Mouse (Mus musculus) embryonic facial prominence, embryonic 15.5 days (tissue): Measurements from ENCODE around the gene Mprip. TPM values are rescaled to one million over a fixed set of nuclear protein-coding genes. Genes with fewer than 3 reads are reported as not detected.
A peak's percentile ranks its signal among the peaks of the same experiment; 100 is the strongest.
"Not testable (repeated sequence)": the region's sequence is repeated elsewhere in the genome, so short reads cannot be mapped to it uniquely, and the experiment has no call there.

Experiments
- ATAC-seq: fragments of 200-750 bp; cut with Nextera tagmentation; 2 replicates; pipeline ENCODE4 v1.8.0; 2017; ENCODE audit warnings: low read depth, moderate TSS enrichment; ENCODE audit not compliant: insufficient number of reproducible peaks, low FRiP score, low TSS enrichment
- H3K27ac ChIP-seq: fragments of 300-500 bp; sonication (generic); replicated peaks from 2 replicates; pipeline ENCODE4 v1.5.1; 2015; ENCODE audit warnings: mild to moderate bottlenecking, inconsistent platforms
- H3K27me3 ChIP-seq: fragments of 300-500 bp; sonication (generic); 2 replicates; pipeline ENCODE4 v1.6.1; 2015; ENCODE audit warnings: inconsistent platforms
- H3K36me3 ChIP-seq: fragments of 300-500 bp; sonication (generic); 2 replicates; pipeline ENCODE4 v1.6.1; 2015; ENCODE audit warnings: mild to moderate bottlenecking, inconsistent platforms
- H3K4me1 ChIP-seq: fragments of 300-500 bp; sonication (generic); 2 replicates; pipeline ENCODE4 v1.6.1; 2015; ENCODE audit warnings: inconsistent platforms
- H3K4me2 ChIP-seq: fragments of 300-500 bp; sonication (generic); replicated peaks from 2 replicates; pipeline ENCODE4 v1.6.1; 2015; ENCODE audit warnings: mild to moderate bottlenecking, inconsistent platforms
- H3K4me3 ChIP-seq: fragments of 300-500 bp; sonication (generic); replicated peaks from 2 replicates; pipeline ENCODE4 v1.5.1; 2015; ENCODE audit warnings: mild to moderate bottlenecking, inconsistent platforms
- H3K9ac ChIP-seq: fragments of 300-500 bp; sonication (generic); 2 replicates; pipeline ENCODE4 v1.6.1; 2015; ENCODE audit warnings: inconsistent platforms
- H3K9me3 ChIP-seq: fragments of 300-500 bp; sonication (generic); replicated peaks from 2 replicates; pipeline ENCODE4 v1.6.1; 2016; ENCODE audit warnings: inconsistent platforms
- WGBS: fragments of 180-500 bp; shearing (Covaris S2); methylation state at CpG from one replicate; pipeline ENCODE4 v1.1.7; 2015; 5-methylcytosine and 5-hydroxymethylcytosine counted together
- polyA plus RNA-seq: library from polyadenylated mRNA; unstranded; fragments of >200 nt; fragmentation: Nextera tagmentation; extraction: Ambion mirVana; gene quantifications from 2 replicates; pipeline ENCODE4 v1.2.1, GENCODE M21; 2015

The Mprip gene
- polyA plus RNA-seq, 1 experiment from 2014 or later: 66.9 TPM

DNA sequence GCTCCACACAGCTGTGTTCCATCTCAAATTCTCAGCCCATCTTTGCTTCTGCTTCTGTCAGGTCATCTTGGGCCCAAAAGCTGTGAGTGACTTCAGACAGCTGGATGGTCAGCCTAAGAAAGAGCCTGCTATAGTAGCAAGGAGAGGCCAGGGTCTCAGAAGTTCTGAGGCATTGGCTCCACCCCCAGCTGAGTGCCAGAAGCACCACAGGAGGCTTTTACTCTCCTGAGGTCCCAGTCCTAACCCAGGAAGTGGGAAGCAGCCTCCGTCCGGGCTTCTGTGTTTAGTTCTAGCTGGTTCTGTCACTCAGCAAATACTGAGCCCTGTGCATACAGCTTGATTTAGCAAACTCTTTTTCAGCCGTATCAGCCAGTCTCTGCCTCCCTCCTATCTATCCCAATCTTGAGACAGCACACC is 54.3 kb downstream of the Mprip start:
- WGBS: 68% methylated on average over 3 of the region's 3 CpGs
- no peak overlapping the region for H3K27ac ChIP-seq
- H3K4me3 ChIP-seq: no peak overlapping the region
- 0 out of 2 replicates have a peak, but pooled peaks cover 10% of the 10 kb centered on the region for H3K4me1 ChIP-seq
- H3K36me3 ChIP-seq: no peaks in the 10 kb centered on the region
- no peak overlapping the region for H3K4me2 ChIP-seq
- H3K27me3 ChIP-seq: no peaks in the 10 kb centered on the region
- H3K9ac ChIP-seq: no peak overlapping the region
- no peaks in the 10 kb centered on the region for H3K9me3 ChIP-seq
- ATAC-seq: no peak

DNA sequence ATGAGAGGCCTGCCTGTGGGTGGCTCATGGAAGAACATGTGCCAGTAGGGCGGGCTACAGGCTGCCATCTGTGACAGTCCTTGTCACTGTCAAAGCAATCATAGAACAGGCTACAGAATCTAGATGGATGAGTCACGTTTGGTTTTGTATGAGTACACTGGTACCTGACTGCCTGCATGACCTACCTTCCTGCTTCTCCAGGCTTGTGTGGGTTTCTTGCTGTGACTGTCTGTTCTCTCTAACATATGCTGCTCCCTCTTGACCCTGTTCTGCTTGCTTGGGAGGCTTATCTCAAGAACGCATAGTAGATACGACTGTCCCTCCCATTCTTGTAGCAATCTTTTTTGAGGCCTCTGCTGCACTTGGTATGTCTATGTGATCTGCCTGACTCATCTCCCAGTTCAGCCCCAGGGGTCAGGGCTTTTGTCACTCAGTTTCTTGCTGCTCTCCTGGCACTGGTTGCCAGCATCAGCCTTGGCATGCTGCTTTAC is 56.7 kb downstream of the Mprip start:
- 0 out of 2 replicates have a peak, but pooled peaks cover 10% of the 10 kb centered on the region for H3K4me1 ChIP-seq
- no peaks in the 10 kb centered on the region for H3K9me3 ChIP-seq
- H3K36me3 ChIP-seq: no peaks in the 10 kb centered on the region
- WGBS: 75% methylated on average over 4 of the region's 4 CpGs
- no peak for ATAC-seq
- H3K9ac ChIP-seq: no peak overlapping the region
- H3K4me3 ChIP-seq: no peak overlapping the region
- H3K4me2 ChIP-seq: no peak overlapping the region
- no peak overlapping the region for H3K27ac ChIP-seq
- no peaks in the 10 kb centered on the region for H3K27me3 ChIP-seq

DNA sequence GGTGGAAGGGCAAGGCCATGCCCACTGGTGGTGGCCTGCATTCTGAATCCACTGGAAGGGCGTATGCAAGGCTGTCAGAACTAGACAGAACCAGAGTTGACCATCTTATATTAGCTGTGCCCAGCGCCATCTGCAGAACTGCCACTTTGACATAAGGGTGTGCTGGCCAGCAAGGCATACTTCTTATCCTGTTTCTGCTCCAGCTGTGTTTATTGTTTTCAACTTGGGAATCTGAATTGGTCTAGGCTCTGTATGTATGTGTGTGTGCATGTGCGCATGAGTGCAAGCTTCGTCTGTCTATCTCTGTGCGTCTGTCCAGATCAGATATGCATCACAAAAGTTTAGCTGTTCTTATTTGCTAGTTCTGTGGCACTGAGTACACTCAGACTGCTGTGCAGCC is 58.1 kb downstream of the Mprip start:
- Histone ChIP-seq H3K4me2 (no peak overlapping the region), H3K27ac (no peak overlapping the region), H3K4me1 (0 out of 2 replicates have a peak, but pooled peaks cover 10% of the 10 kb centered on the region), H3K4me3 (no peak overlapping the region), H3K27me3 (no peaks in the 10 kb centered on the region), H3K9me3 (no peaks in the 10 kb centered on the region), H3K36me3 (no peaks in the 10 kb centered on the region), H3K9ac (no peak overlapping the region)
- WGBS: 86% methylated on average over 5 of the region's 5 CpGs
- no peak for ATAC-seq

DNA sequence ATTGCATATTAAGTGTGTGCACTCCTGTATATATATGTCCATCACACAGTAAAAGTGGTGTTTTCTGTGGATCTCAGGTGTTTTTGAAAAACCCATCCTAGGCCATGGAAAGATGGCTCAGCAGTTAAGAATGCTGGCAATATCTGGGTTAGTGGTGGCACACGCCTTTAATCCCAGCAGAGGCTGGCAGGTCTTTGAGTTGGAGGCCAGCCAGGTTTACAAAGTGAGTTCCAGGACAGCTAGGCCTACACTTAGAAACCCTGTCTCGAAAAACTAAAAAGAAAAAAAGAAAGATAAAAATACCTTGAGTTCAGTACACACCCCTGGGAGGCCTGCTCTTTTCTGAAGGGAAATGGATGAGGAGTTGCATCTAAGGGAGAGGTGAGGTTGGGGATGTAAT is 60.3 kb downstream of the Mprip start:
- 51% methylated on average over 2 of the region's 2 CpGs for WGBS
- H3K27me3 ChIP-seq: no peaks in the 10 kb centered on the region
- no peaks in the 10 kb centered on the region for H3K36me3 ChIP-seq
- no peak overlapping the region for H3K27ac ChIP-seq
- no peak overlapping the region for H3K9ac ChIP-seq
- H3K4me2 ChIP-seq: no peak overlapping the region
- H3K9me3 ChIP-seq: no peaks in the 10 kb centered on the region
- H3K4me3 ChIP-seq: no peak overlapping the region
- 0 out of 2 replicates have a peak, but pooled peaks cover 10% of the 10 kb centered on the region for H3K4me1 ChIP-seq
- ATAC-seq: no peak; the same call in 1 of the 2 replicates

DNA sequence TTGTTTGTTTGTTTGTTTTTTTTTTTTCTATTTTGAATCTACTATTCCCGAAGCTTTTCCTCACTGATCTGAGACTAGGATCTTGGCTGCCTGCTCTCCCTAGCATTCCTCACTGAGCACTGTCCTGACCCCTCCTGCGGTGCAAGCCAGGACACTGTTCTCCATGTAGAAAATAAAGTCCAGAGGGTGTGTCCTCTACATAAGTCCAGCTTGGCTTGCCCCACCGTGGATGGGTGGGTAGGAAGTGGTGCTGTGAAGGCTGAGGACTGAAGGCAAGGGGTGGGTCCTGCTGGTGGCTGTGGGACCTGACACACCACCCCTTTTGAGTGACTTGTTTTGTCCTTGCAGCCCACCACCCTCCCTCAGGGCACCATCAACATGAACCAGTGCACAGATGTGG is 66.1 kb downstream of the Mprip start:
- Histone ChIP-seq H3K4me2 (no peak overlapping the region), H3K4me3 (no peak overlapping the region), H3K27ac (no peak overlapping the region), H3K36me3 (peaks cover 26% of the 10 kb centered on the region), H3K9me3 (no peaks in the 10 kb centered on the region), H3K9ac (no peak overlapping the region), H3K27me3 (no peaks in the 10 kb centered on the region), H3K4me1 (peaks cover 4% of the 10 kb centered on the region; the same call in 1 of the 2 replicates)
- no peak for ATAC-seq
- WGBS: 79% methylated on average over 3 of the region's 3 CpGs

DNA sequence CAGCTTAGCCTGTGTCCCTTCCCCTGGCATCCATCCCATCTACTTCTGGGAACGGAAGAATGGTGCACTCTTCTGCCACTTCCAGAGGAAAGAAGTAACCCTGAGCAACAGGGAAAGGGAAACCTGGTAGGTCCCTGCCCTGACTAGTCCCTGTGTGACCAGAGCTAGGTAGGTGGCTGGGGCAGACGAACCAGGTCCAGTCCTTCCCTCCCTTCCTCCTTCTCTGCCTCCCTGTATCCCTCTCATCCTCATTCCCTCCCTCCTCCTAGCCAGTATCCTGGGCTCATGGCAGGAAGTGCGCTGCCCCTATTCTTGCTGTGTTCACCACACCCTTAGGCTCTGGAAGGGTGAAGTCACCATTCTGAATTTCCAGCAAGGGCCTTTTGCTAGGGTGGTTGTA is 70.7 kb downstream of the Mprip start:
- Histone ChIP-seq H3K4me2 (no peak overlapping the region), H3K4me3 (no peak overlapping the region), H3K36me3 (peaks cover 45% of the 10 kb centered on the region), H3K27ac (peak overlapping the region; percentile 80), H3K9me3 (no peaks in the 10 kb centered on the region), H3K4me1 (peaks cover 16% of the 10 kb centered on the region; the same call in 1 of the 2 replicates), H3K9ac (no peak overlapping the region), H3K27me3 (no peaks in the 10 kb centered on the region)
- no peak for ATAC-seq
- 72% methylated on average over 3 of the region's 3 CpGs for WGBS

DNA sequence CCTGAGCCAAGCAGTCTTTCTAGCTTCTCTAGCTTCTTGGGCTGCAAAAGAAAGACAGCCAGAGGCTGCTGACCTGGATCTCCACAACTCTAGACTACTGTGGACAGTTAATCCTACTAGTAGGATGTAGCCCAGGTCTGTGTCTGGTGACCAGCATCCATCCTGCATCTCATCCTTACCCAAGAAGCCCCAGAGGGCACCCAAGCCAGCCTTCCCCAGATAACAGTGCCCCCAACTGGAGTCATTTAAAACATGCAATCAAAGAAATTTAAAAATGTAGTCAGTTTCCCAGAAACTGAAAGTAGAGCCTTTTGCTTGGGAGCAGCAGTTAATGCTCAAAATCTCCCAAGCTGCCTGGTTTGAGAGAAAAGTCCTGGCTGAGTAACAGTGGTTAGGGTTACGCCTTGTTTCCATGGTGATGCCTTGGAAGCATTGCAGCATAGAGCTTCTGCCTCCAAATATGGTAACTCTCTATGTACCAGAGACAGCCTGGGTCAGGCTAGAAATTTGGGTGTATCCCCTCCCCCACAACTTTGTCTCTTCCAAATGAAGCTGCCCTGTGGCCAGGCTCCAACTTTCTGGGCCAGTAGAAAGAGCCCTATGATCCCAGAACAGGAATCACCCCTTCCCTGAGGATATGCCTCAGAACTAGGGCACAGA is 71.4 kb downstream of the Mprip start:
- no peaks in the 10 kb centered on the region for H3K9me3 ChIP-seq
- H3K36me3 ChIP-seq: peaks cover 49% of the 10 kb centered on the region
- peak; percentile 65; the same call in 1 of the 2 replicates for ATAC-seq
- no peaks in the 10 kb centered on the region for H3K27me3 ChIP-seq
- H3K4me1 ChIP-seq: peaks cover 16% of the 10 kb centered on the region; the same call in 1 of the 2 replicates
- WGBS: 33% methylated on average over 1 of the region's 1 CpGs
- H3K27ac ChIP-seq: peak overlapping the region; percentile 80
- no peak overlapping the region for H3K9ac ChIP-seq
- H3K4me2 ChIP-seq: no peak overlapping the region
- no peak overlapping the region for H3K4me3 ChIP-seq

DNA sequence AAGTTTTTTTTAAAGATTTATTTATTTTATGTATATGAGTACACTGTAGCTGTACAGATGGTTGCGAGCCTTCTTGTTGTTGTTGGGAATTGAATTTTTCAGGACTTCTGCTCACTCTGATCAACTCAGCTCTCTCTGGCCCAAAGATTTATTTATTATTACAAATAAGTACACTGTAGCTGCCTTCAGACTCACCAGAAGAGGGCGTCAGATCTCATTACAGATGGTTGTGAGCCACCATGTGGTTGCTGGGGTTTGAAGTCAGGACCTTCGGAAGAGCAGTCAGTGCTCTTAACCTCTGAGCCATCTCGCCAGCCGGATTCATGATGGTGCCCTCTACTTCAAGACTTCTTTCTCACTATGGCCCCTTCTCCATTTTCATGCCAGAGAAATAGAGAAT is 72.5 kb downstream of the Mprip start:
- peaks cover 57% of the 10 kb centered on the region for H3K36me3 ChIP-seq
- H3K4me1 ChIP-seq: peaks cover 16% of the 10 kb centered on the region; the same call in 1 of the 2 replicates
- WGBS: 73% methylated on average over 5 of the region's 5 CpGs
- not testable (repeated sequence) for H3K27ac ChIP-seq, H3K4me3 ChIP-seq, H3K27me3 ChIP-seq, ATAC-seq, H3K4me2 ChIP-seq, H3K9me3 ChIP-seq, H3K9ac ChIP-seq

DNA sequence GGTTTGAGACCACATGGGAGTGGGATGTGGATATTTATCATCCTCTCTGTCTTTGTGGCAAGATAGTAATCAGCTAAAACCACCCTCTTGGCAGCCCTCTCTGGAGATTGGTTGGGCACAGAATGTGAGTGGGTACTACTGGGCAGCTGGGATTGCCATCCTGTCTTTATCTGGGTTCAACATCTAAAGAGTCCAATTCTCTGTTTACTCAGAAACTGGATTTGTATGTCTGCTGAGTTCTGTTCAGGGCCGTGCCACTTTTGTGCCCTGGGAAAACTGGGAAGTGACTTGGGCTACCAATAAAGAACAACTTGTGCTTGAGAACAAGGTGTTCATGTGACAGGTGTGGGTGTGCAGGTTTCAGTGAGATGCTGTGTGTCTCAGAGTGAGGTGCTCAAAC is 73.2 kb downstream of the Mprip start:
- ATAC-seq: no peak

DNA sequence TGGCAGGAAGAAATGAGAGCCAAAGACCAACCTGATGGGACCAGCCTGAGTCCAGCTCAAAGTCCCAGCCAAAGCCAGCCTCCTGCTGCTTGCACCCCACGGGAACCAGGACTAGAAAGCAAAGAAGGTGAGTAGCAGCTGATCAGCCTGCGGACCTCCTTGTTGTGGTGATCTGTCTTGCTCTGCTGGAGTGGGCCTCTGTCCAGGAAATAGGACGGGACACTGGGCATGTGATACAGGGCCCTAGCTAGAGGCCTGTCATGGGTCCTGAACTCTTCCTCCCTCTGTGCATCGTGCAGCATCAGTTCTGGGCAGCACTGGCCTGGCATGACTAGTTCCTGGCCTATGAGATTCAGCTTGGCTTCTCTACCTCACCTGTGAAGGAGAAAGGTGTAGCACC is 74.8 kb downstream of the Mprip start:
- H3K27ac ChIP-seq, H3K4me2 ChIP-seq, ATAC-seq, H3K9ac ChIP-seq, H3K27me3 ChIP-seq, H3K4me3 ChIP-seq, H3K9me3 ChIP-seq: not testable (repeated sequence)
- Histone ChIP-seq H3K4me1 (peaks cover 16% of the 10 kb centered on the region; the same call in 1 of the 2 replicates), H3K36me3 (peaks cover 67% of the 10 kb centered on the region)
- WGBS: 90% methylated on average over 4 of the region's 4 CpGs

More for the DNA sequence above, 73.2 kb downstream of the Mprip start:
- no peak overlapping the region for H3K9ac ChIP-seq
- no peak overlapping the region for H3K27ac ChIP-seq
- no peak overlapping the region for H3K4me3 ChIP-seq
- H3K27me3 ChIP-seq: no peaks in the 10 kb centered on the region
- no peaks in the 10 kb centered on the region for H3K9me3 ChIP-seq
- peaks cover 16% of the 10 kb centered on the region; the same call in 1 of the 2 replicates for H3K4me1 ChIP-seq
- 71% methylated on average over 1 of the region's 1 CpGs for WGBS
- peaks cover 59% of the 10 kb centered on the region for H3K36me3 ChIP-seq
- no peak overlapping the region for H3K4me2 ChIP-seq

DNA sequence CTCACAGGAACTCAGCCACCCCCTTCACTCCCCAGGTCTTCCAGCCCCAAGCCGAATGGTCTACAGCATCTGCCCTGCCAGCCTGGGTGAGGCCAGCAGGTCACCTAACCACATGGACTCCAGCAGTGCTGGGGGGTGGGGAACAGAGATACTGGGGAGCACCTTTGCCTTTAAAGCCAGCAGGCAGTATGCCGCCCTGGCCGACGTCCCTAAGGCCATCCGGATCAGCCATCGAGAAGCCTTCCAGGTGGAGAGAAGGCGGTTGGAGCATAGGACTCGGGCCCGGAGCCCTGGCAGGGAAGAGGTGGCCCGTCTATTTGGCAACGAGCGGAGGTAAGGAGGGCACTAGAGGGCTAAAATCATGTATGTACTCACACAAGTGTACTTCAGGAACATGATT is 76.1 kb downstream of the Mprip start:
- no peak overlapping the region for H3K27ac ChIP-seq
- H3K4me1 ChIP-seq: peaks cover 11% of the 10 kb centered on the region; the same call in 1 of the 2 replicates
- H3K36me3 ChIP-seq: peaks cover 75% of the 10 kb centered on the region
- H3K4me3 ChIP-seq: no peak overlapping the region
- no peak for ATAC-seq
- H3K27me3 ChIP-seq: no peaks in the 10 kb centered on the region
- no peak overlapping the region for H3K9ac ChIP-seq
- no peak overlapping the region for H3K4me2 ChIP-seq
- H3K9me3 ChIP-seq: no peaks in the 10 kb centered on the region
- WGBS: 95% methylated on average over 12 of the region's 12 CpGs

DNA sequence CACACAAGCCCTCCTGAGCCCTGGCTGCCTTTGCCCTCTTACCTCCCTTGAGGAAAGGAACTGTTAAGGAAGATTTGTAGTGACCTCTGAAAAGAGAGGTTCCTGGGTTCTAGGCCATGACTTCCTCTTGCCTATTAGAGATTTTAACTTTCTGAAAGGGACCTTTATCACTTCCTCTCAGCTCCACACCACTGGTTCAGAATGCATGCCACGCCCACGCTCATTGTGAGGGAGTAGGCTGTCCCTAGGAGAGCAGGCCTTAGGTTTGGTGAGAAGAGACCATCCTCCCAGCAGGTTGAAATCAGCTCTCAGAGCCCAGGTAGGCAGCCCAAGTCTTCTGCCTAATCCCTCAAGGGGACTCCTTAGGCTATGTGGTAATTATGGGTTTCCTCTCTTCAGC is 78.9 kb downstream of the Mprip start:
- Histone ChIP-seq H3K9me3 (no peaks in the 10 kb centered on the region), H3K4me2 (no peak overlapping the region), H3K4me1 (no peaks in the 10 kb centered on the region), H3K36me3 (peaks cover 96% of the 10 kb centered on the region), H3K27ac (no peak overlapping the region), H3K9ac (no peak overlapping the region), H3K27me3 (no peaks in the 10 kb centered on the region), H3K4me3 (no peak overlapping the region)
- 91% methylated on average over 2 of the region's 2 CpGs for WGBS
- no peak for ATAC-seq
